Mouse (Mus musculus) liver, embryonic 14.5 days (tissue): Measurements from ENCODE around the gene Cox6b1. TPM values are rescaled to one million over a fixed set of nuclear protein-coding genes. Genes with fewer than 3 reads are reported as not detected.

Source experiments
- ATAC-seq: fragments of 200-750 bp; cut with Nextera tagmentation; 2 replicates; pipeline ENCODE4 v1.8.0; 2017; ENCODE audit warnings: moderate number of reproducible peaks, mild to moderate bottlenecking, moderate library complexity; ENCODE audit not compliant: insufficient read depth
- DNase-seq, 3 experiments: peaks; one replicate each; pipeline ENCODE4 v3.0.0-alpha.2; 2012 to 2013; ENCODE audit warnings: low read depth in 3 of 3, low spot score in 3 of 3
- H3K27ac ChIP-seq: fragments of 300-500 bp; sonication (generic); 2 replicates; pipeline ENCODE4 v1.5.1; 2014; ENCODE audit warnings: moderate library complexity, mild to moderate bottlenecking, control low read depth, inconsistent platforms
- H3K27me3 ChIP-seq: fragments of 300-500 bp; sonication (generic); 2 replicates; pipeline ENCODE4 v1.6.1; 2014; ENCODE audit warnings: mild to moderate bottlenecking, low read length, moderate library complexity; ENCODE audit not compliant: control insufficient read depth, insufficient read depth
- H3K36me3 ChIP-seq: fragments of 300-500 bp; sonication (generic); replicated peaks from 2 replicates; pipeline ENCODE4 v1.6.1; 2014; ENCODE audit warnings: low read depth; ENCODE audit not compliant: control insufficient read depth, insufficient read depth
- H3K4me1 ChIP-seq, 2 experiments: fragments of 200-500 bp in 1 of 2; fragments of 300-500 bp in 1 of 2; sonication (generic) in 1 of 2; replicated peaks; 2 replicates each; pipeline ENCODE4 v1.6.1; 2012 to 2014; ENCODE audit warnings: antibody characterized with exemption in 1 of 2, inconsistent platforms in 1 of 2, low read length in 1 of 2; ENCODE audit not compliant: control insufficient read depth in 2 of 2, insufficient read depth in 2 of 2
- H3K4me2 ChIP-seq: fragments of 300-500 bp; sonication (generic); 2 replicates; pipeline ENCODE4 v1.6.1; 2014; ENCODE audit warnings: low read depth, mild to moderate bottlenecking, control low read depth, moderate library complexity
- H3K4me3 ChIP-seq, 2 experiments: fragments of 200-500 bp in 1 of 2; fragments of 300-500 bp in 1 of 2; sonication (generic) in 1 of 2; 2 replicates each; pipeline ENCODE4 v1.5.1; 2012 to 2014; ENCODE audit warnings: low read depth in 2 of 2, low read length in 2 of 2, mild to moderate bottlenecking in 2 of 2, control low read depth in 1 of 2, inconsistent platforms in 1 of 2, moderate library complexity in 1 of 2; ENCODE audit not compliant: insufficient read depth in 1 of 2
- H3K9ac ChIP-seq: fragments of 300-500 bp; sonication (generic); replicated peaks from 2 replicates; pipeline ENCODE4 v1.6.1; 2014; ENCODE audit warnings: mild to moderate bottlenecking, control low read depth, moderate library complexity
- H3K9me3 ChIP-seq: fragments of 300-500 bp; sonication (generic); 2 replicates; pipeline ENCODE4 v1.6.1; 2016; ENCODE audit warnings: low read length, mixed read lengths; ENCODE audit not compliant: control insufficient read depth
- CTCF ChIP-seq: IDR thresholded peaks from 2 replicates; pipeline ENCODE4 v1.5.1; 2016; ENCODE audit warnings: antibody characterized with exemption, low read depth, control low read depth
- EP300 ChIP-seq: IDR thresholded peaks from 2 replicates; pipeline ENCODE4 v1.6.1; 2016; ENCODE audit warnings: antibody characterized with exemption, low read depth
- WGBS: fragments of 180-500 bp; shearing (Covaris S2); extraction: QIAGEN DNeasy Blood & Tissue Kit; methylation state at CpG from one replicate; pipeline ENCODE4 v1.1.7; 2014; ENCODE audit not compliant: insufficient replicate concordance; 5-methylcytosine and 5-hydroxymethylcytosine counted together
- polyA plus RNA-seq, 2 experiments: library from polyadenylated mRNA; depleted of rRNA in 1 of 2; stranded (reverse) in 1 of 2; unstranded in 1 of 2; fragments of >200 nt; fragmentation: Nextera tagmentation in 1 of 2; extraction: Ambion mirVana in 1 of 2; gene quantifications; 2 replicates each; pipeline versions ENCODE4 v1.2.1 to v1.2.3; 2012 to 2014

Cox6b1 gene
- polyA plus RNA-seq, 2 experiments = 459 to 655 TPM

DNA sequence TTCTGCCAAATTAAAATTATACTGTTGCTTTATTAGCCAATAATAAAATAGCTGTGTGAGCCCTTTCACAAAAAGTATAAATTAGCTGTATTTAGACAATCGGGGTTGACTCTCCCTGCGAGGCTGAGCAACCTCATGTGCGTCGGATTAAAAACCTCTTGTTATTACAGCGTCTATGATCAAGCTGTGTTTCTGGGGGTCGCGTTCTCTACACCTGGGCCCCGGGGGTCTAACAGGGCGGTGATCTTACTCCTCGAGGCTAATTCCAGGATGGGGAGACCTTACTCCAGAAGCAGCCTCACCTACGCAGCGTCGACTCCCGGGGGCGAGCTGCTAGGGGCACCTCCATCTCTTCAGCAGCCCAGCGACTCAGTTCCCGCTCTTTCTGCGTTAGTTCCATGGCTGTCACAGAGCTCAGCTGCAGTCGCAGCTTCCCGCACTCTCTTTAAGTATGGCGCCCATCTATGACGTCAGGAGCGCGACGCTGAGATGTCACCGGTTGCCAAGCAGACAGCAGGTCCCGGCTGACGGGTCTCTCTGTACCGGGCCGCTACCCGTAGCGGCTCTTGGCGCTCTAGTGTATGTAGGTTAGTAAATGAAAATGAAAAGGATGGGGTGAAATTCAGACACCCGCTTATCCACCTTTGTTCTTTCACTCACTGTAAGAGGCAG, 38.7 kb upstream of the Cox6b1 start, which contains the start of gene Haus5:
Gene Haus5 (minus strand): TSS at position 466 of the 672 bp plus-strand sequence.
- ATAC-seq (peak; percentile 91), DNase-seq (peak; percentile 90 to 92 (median 91))
- H3K36me3 ChIP-seq = peaks cover 15% of the 10 kb centered on the region
- H3K9me3 ChIP-seq = no peaks in the 10 kb centered on the region
- peak within 1 kb of the TSS; percentile 73 to 92 for H3K4me3 ChIP-seq
- H3K27me3 ChIP-seq = no peaks in the 10 kb centered on the region
- H3K9ac ChIP-seq = peak within 1 kb of the TSS; percentile 84
- H3K4me1 ChIP-seq = peaks cover 4 to 6% of the 10 kb centered on the region in 2 experiments; a peak in 2 of 4 replicates
- TF ChIP-seq CTCF (no peak), EP300 (no peak)
- peak within 1 kb of the TSS; percentile 27 for H3K27ac ChIP-seq
- WGBS = under 1% methylated on average over 34 of the region's 34 CpGs
- peak within 1 kb of the TSS; percentile 94 for H3K4me2 ChIP-seq

DNA sequence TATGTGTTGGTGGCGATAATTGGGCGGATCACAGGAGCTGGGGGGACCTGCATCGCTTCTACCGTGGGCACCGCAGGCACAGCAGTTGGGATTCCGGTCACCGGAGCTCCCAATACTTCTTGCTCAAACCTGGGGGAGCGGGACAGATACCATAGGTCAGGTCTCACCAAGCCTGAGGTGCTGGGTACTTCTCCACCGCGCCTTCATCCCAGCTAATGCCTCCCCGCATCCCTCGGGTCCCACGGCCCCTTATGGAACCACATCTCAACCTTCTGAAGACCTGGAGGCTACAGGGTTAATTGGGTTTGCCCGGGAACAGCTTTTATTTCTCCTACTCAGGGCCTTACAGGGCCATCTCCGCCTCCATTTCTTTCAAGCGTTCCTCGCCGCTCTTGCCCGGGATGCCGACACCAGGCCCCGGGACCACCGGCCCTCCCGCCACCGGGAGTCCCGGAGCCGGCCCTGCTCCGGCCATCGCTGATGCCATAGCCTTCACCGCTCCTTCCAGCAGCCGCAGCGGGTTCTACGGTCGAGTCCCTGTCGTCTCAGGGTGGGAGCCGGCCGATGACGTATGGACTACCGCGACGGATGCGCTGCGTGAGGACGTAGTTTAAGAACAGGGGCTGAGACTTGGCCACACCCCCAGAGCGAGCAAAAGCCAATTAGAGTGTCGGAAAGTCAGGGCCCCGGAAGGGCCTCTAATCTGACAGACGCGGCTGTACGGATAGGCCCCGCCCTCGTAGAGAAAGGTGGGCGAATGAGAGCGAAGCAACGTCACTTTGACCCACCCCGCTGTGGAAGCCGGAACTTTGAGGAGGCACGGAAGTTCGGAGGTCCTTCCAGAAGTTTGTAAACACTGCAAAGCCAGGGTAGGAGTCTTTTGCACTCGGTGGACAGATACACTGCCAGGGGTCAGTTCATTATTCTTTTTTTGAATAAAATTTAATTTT, 23.9 kb upstream of the Cox6b1 start, which contains the start of gene Rbm42:
Gene Rbm42 (minus strand): TSS at position 727 of the 950 bp plus-strand sequence.
- H3K27ac ChIP-seq = peak within 1 kb of the TSS; percentile 59

DNA sequence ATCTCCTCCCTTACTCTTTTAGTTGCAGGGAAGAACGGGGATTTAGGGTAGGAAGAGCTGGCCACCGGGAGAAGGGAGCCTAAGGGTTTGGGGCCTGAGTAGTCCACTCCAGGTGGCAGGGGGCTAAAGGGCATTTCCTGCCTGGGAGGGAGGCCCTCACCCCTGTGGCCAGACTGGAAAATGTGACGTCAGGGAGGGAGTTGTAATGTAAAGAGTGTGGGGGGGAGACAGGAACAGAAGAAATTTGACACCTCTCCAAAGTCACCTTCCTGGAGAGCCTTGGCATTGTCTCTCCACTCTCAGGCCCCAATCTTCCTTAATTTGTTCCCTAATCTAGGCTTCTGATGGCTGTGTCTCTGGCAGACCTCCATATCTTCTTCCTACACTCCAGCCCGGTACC, 13.1 kb upstream of the Cox6b1 start:
- Histone ChIP-seq H3K36me3 (peaks cover 18% of the 10 kb centered on the region), H3K4me1 (no peaks in the 10 kb centered on the region), H3K4me3 (no peak overlapping the region), H3K9ac (no peak overlapping the region), H3K9me3 (no peaks in the 10 kb centered on the region), H3K27me3 (peaks cover 26% of the 10 kb centered on the region), H3K4me2 (no peak overlapping the region), H3K27ac (no peak overlapping the region)
- no peak for TF ChIP-seq CTCF
- TF ChIP-seq EP300 = no peak
- ATAC-seq (no peak), DNase-seq (no peak)
- 20% methylated on average over 4 of the region's 4 CpGs for WGBS

More for the DNA sequence above, 23.9 kb upstream of the Cox6b1 start, which contains the start of gene Rbm42:
- TF ChIP-seq CTCF (no peak), EP300 (no peak)
- H3K36me3 ChIP-seq = peaks cover 37% of the 10 kb centered on the region
- peak; percentile 99 for ATAC-seq
- H3K4me1 ChIP-seq = peaks cover 2 to 6% of the 10 kb centered on the region in 2 experiments; a peak in 3 of 4 replicates
- peak; percentile 99 to 100 (median 99) for DNase-seq
- WGBS = 1% methylated on average over 59 of the region's 59 CpGs
- H3K9ac ChIP-seq = peak within 1 kb of the TSS; percentile 93
- no peaks in the 10 kb centered on the region for H3K27me3 ChIP-seq
- H3K4me2 ChIP-seq = peak within 1 kb of the TSS; percentile 73
- H3K4me3 ChIP-seq = peak within 1 kb of the TSS; percentile 85 to 91
- no peaks in the 10 kb centered on the region for H3K9me3 ChIP-seq

DNA sequence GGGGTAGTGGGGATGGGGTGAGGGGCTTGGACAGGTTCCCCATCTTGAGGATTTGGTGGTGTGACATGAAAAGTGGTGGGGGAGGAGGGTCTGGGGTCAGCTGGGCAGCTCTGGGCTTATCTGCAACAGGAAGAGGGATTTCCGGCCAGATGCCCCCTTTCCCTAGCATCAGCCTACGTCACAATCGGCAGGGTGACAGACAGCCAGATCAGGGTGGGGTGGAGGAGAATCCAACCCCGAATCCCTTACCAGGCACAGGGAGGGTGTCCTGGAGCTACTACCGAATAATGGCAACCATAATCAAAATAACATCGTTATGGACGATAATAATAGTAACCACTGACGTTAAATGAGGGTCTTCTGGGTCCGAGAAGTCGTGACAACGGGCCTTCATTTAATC, 10.4 kb upstream of the Cox6b1 start:
- H3K36me3 ChIP-seq = peaks cover under 1% of the 10 kb centered on the region; the same call in 1 of the 2 replicates
- no peaks in the 10 kb centered on the region for H3K9me3 ChIP-seq
- 13% methylated on average over 11 of the region's 11 CpGs for WGBS
- H3K4me3 ChIP-seq = no peak overlapping the region
- H3K9ac ChIP-seq = no peak overlapping the region
- no peak overlapping the region for H3K4me2 ChIP-seq
- TF ChIP-seq EP300 (no peak), CTCF (no peak)
- H3K4me1 ChIP-seq = no peaks in the 10 kb centered on the region
- DNase-seq (no peak), ATAC-seq (no peak)
- H3K27me3 ChIP-seq = peaks cover 50% of the 10 kb centered on the region
- no peak overlapping the region for H3K27ac ChIP-seq
